Mouse (Mus musculus) liver, postnatal 0 days (tissue): ENCODE data around the gene Gsk3b. TPM values are rescaled to one million over a fixed set of nuclear protein-coding genes. Genes with fewer than 3 reads are reported as not detected.

Source experiments
- ATAC-seq: fragments of 200-750 bp; cut with Nextera tagmentation; 2 replicates; pipeline ENCODE4 v1.8.0; 2017; ENCODE audit warnings: mild to moderate bottlenecking, moderate library complexity
- DNase-seq: peaks from one replicate; pipeline ENCODE4 v3.0.0-alpha.2; 2016
- H3K27ac ChIP-seq: fragments of 300-500 bp; sonication (generic); 2 replicates; pipeline ENCODE4 v1.5.1; 2014; ENCODE audit warnings: antibody characterized with exemption, moderate library complexity, mild to moderate bottlenecking, low read depth
- H3K27me3 ChIP-seq: fragments of 300-500 bp; sonication (generic); 2 replicates; pipeline ENCODE4 v1.6.1; 2014; ENCODE audit warnings: low read length, control low read depth, mixed read lengths; ENCODE audit not compliant: insufficient read depth
- H3K36me3 ChIP-seq: fragments of 300-500 bp; sonication (generic); replicated peaks from 2 replicates; pipeline ENCODE4 v1.6.1; 2014; ENCODE audit warnings: mild to moderate bottlenecking, control low read depth, low read length, moderate library complexity, mixed read lengths; ENCODE audit not compliant: insufficient read depth
- H3K4me1 ChIP-seq: fragments of 300-500 bp; sonication (generic); 2 replicates; pipeline ENCODE4 v1.6.1; 2014; ENCODE audit warnings: antibody characterized with exemption, mild to moderate bottlenecking, control low read depth; ENCODE audit not compliant: insufficient read depth
- H3K4me2 ChIP-seq: fragments of 300-500 bp; sonication (generic); 2 replicates; pipeline ENCODE4 v1.6.1; 2014; ENCODE audit warnings: low read depth, mild to moderate bottlenecking, low read length, moderate library complexity, mixed read lengths
- H3K4me3 ChIP-seq: fragments of 300-500 bp; sonication (generic); 2 replicates; pipeline ENCODE4 v1.5.1; 2014; ENCODE audit warnings: low read depth, low read length
- H3K9ac ChIP-seq: fragments of 300-500 bp; sonication (generic); replicated peaks from 2 replicates; pipeline ENCODE4 v1.6.1; 2014; ENCODE audit warnings: mild to moderate bottlenecking, moderate library complexity
- H3K9me3 ChIP-seq: fragments of 300-500 bp; sonication (generic); 2 replicates; pipeline ENCODE4 v1.6.1; 2016; ENCODE audit warnings: mild to moderate bottlenecking, control low read depth, low read length, mixed read lengths
- CTCF ChIP-seq: sonication (generic); IDR thresholded peaks from 2 replicates; pipeline ENCODE4 v1.5.1; 2016; ENCODE audit warnings: antibody characterized with exemption, low read depth
- EP300 ChIP-seq: IDR thresholded peaks from 2 replicates; pipeline ENCODE4 v1.6.1; 2016; ENCODE audit warnings: antibody characterized with exemption, low read depth, mild to moderate bottlenecking
- WGBS: fragments of 180-500 bp; shearing (Covaris S2); extraction: QIAGEN DNeasy Blood & Tissue Kit; methylation state at CpG from one replicate; pipeline ENCODE4 v1.1.7; 2014; ENCODE audit not compliant: insufficient replicate concordance; 5-methylcytosine and 5-hydroxymethylcytosine counted together
- polyA plus RNA-seq: library from polyadenylated mRNA; unstranded; fragments of >200 nt; fragmentation: Nextera tagmentation; extraction: Ambion mirVana; gene quantifications from 2 replicates; pipeline ENCODE4 v1.2.1, GENCODE M21; 2015

Gsk3b gene
- polyA plus RNA-seq, 1 experiment from 2014 or later, result 10.8 TPM

GRCm38 (mm10) chr16:38089447-38090170 lies 808 bp downstream of the Gsk3b start:
- TF ChIP-seq EP300 (no peak), CTCF (no peak)
- no peaks in the 10 kb centered on the region for H3K36me3 ChIP-seq
- H3K4me3 ChIP-seq, result peak overlapping the region; percentile 90
- peak overlapping the region; percentile 94 for H3K9ac ChIP-seq
- DNase-seq (no peak), ATAC-seq (peak; percentile 3)
- H3K27ac ChIP-seq, result peak overlapping the region; percentile 100
- H3K4me2 ChIP-seq, result peak overlapping the region; percentile 96
- H3K9me3 ChIP-seq, result no peaks in the 10 kb centered on the region
- H3K4me1 ChIP-seq, result peaks cover 13% of the 10 kb centered on the region
- WGBS, result under 1% methylated on average over 51 of the region's 76 CpGs
- no peaks in the 10 kb centered on the region for H3K27me3 ChIP-seq

GRCm38 (mm10) chr16:38090341-38091005 lies 1.7 kb downstream of the Gsk3b start:
- Histone ChIP-seq H3K9ac (peak overlapping the region; percentile 94), H3K36me3 (no peaks in the 10 kb centered on the region), H3K4me2 (peak overlapping the region; percentile 96), H3K27me3 (no peaks in the 10 kb centered on the region), H3K4me3 (peak overlapping the region; percentile 90), H3K4me1 (peaks cover 18% of the 10 kb centered on the region), H3K9me3 (no peaks in the 10 kb centered on the region), H3K27ac (peak overlapping the region; percentile 100)
- TF ChIP-seq EP300, result no peak
- no peak for TF ChIP-seq CTCF
- no peak for ATAC-seq
- DNase-seq, result peak; percentile 22
- under 1% methylated on average over 17 of the region's 17 CpGs for WGBS

- Histone ChIP-seq H3K4me2 (peak overlapping the region; percentile 96), H3K4me1 (peaks cover 19% of the 10 kb centered on the region), H3K27me3 (no peaks in the 10 kb centered on the region), H3K9me3 (no peaks in the 10 kb centered on the region), H3K27ac (no peak overlapping the region; the same call in 1 of the 2 replicates), H3K36me3 (no peaks in the 10 kb centered on the region), H3K4me3 (peak overlapping the region; percentile 90), H3K9ac (peak overlapping the region; percentile 94)
- 2% methylated on average over 5 of the region's 5 CpGs for WGBS
- DNase-seq (no peak), ATAC-seq (no peak)
- no peak for TF ChIP-seq CTCF
- TF ChIP-seq EP300, result no peak
These were observed 2.2 kb downstream of the Gsk3b start for GRCm38 (mm10) chr16:38091041-38091440.

GRCm38 (mm10) chr16:38091706-38092105 lies 2.9 kb downstream of the Gsk3b start:
- H3K4me3 ChIP-seq, result peak overlapping the region; percentile 90
- H3K27ac ChIP-seq, result no peak overlapping the region
- 0 out of 2 replicates have a peak overlapping the region, but pooled peaks have one; percentile 1 for H3K9ac ChIP-seq
- no peaks in the 10 kb centered on the region for H3K27me3 ChIP-seq
- H3K9me3 ChIP-seq, result no peaks in the 10 kb centered on the region
- peaks cover 19% of the 10 kb centered on the region for H3K4me1 ChIP-seq
- TF ChIP-seq CTCF (no peak), EP300 (no peak)
- H3K4me2 ChIP-seq, result peak overlapping the region; percentile 96
- ATAC-seq (no peak), DNase-seq (no peak)
- no peaks in the 10 kb centered on the region for H3K36me3 ChIP-seq
- 8% methylated on average over 5 of the region's 5 CpGs for WGBS

- DNase-seq (no peak), ATAC-seq (no peak)
- Histone ChIP-seq H3K4me3 (peak overlapping the region; percentile 90), H3K27me3 (no peaks in the 10 kb centered on the region), H3K9ac (peak overlapping the region; percentile 42), H3K27ac (no peak overlapping the region), H3K4me1 (peaks cover 16% of the 10 kb centered on the region), H3K4me2 (peak overlapping the region; percentile 96), H3K36me3 (no peaks in the 10 kb centered on the region), H3K9me3 (no peaks in the 10 kb centered on the region)
- TF ChIP-seq CTCF (no peak), EP300 (no peak)
- 17% methylated on average over 4 of the region's 4 CpGs for WGBS
These were observed 3.8 kb downstream of the Gsk3b start for GRCm38 (mm10) chr16:38092598-38092997.

GRCm38 (mm10) chr16:38095181-38095851 lies 6.5 kb downstream of the Gsk3b start:
- 72% methylated on average over 5 of the region's 5 CpGs for WGBS
- no peak for DNase-seq
- Histone ChIP-seq H3K4me1 (peaks cover 16% of the 10 kb centered on the region), H3K9ac (no peak overlapping the region), H3K9me3 (no peaks in the 10 kb centered on the region), H3K27ac (no peak overlapping the region), H3K4me3 (no peak overlapping the region), H3K4me2 (no peak overlapping the region), H3K27me3 (no peaks in the 10 kb centered on the region), H3K36me3 (peaks cover 12% of the 10 kb centered on the region; the same call in 1 of the 2 replicates)
- ATAC-seq, result no peak
- TF ChIP-seq CTCF, result no peak
- TF ChIP-seq EP300, result no peak
